Mouse (Mus musculus): ENCODE measurements around the gene Npas3. TPM values are rescaled to one million over a fixed set of nuclear protein-coding genes. Genes with fewer than 3 reads are reported as not detected.
A peak's percentile ranks its signal among the peaks of the same experiment; 100 is the strongest.

Gene Npas3
- polyA plus RNA-seq, 1 experiment from 2014 or later = 23.2 TPM

GRCm38 (mm10) chr12:54053598-54053997 is 805.1 kb downstream of the Npas3 start:
- H3K4me2 ChIP-seq = no peak overlapping the region
- no peaks in the 10 kb centered on the region for H3K9me3 ChIP-seq (replicated peaks)
- H3K9ac ChIP-seq (replicated peaks) = no peak overlapping the region
- no peak overlapping the region for H3K4me3 ChIP-seq (replicated peaks)
- peaks cover 16% of the 10 kb centered on the region for H3K4me1 ChIP-seq
- no peak for ATAC-seq (ENCODE audit: low FRiP score)
- H3K27me3 ChIP-seq (replicated peaks) = peaks cover 3% of the 10 kb centered on the region; the same call in 1 of the 2 replicates
- 72% methylated on average over 6 of the region's 6 CpGs for WGBS
- H3K27ac ChIP-seq (replicated peaks) = peak overlapping the region; percentile 42; the same call in 1 of the 2 replicates
- H3K36me3 ChIP-seq = no peaks in the 10 kb centered on the region

GRCm38 (mm10) chr12:54060732-54061131 is 812.3 kb downstream of the Npas3 start:
- no peak overlapping the region for H3K4me3 ChIP-seq (replicated peaks)
- ATAC-seq (ENCODE audit: low FRiP score) = peak; percentile 92
- H3K4me2 ChIP-seq = no peak overlapping the region
- WGBS = 9% methylated on average over 8 of the region's 8 CpGs
- H3K27ac ChIP-seq (replicated peaks) = no peak overlapping the region
- H3K9ac ChIP-seq (replicated peaks) = no peak overlapping the region
- no peaks in the 10 kb centered on the region for H3K9me3 ChIP-seq (replicated peaks)
- H3K4me1 ChIP-seq = peaks cover 16% of the 10 kb centered on the region
- H3K36me3 ChIP-seq = no peaks in the 10 kb centered on the region
- H3K27me3 ChIP-seq (replicated peaks) = peaks cover 8% of the 10 kb centered on the region; the same call in 1 of the 2 replicates

- ATAC-seq (ENCODE audit: low FRiP score) = peak; percentile 62; the same call in 1 of the 2 replicates
- Histone ChIP-seq H3K4me3 (replicated peaks) (no peak overlapping the region), H3K4me2 (no peak overlapping the region), H3K4me1 (peaks cover 16% of the 10 kb centered on the region), H3K9ac (replicated peaks) (no peak overlapping the region), H3K36me3 (no peaks in the 10 kb centered on the region), H3K9me3 (replicated peaks) (no peaks in the 10 kb centered on the region), H3K27ac (replicated peaks) (no peak overlapping the region), H3K27me3 (replicated peaks) (peaks cover 8% of the 10 kb centered on the region; the same call in 1 of the 2 replicates)
- WGBS = 43% methylated on average over 6 of the region's 6 CpGs
These were observed 812.7 kb downstream of the Npas3 start for GRCm38 (mm10) chr12:54061168-54061567.

- Histone ChIP-seq H3K9ac (replicated peaks) (no peak overlapping the region), H3K36me3 (no peaks in the 10 kb centered on the region), H3K9me3 (replicated peaks) (no peaks in the 10 kb centered on the region), H3K4me3 (replicated peaks) (no peak overlapping the region), H3K27ac (replicated peaks) (no peak overlapping the region), H3K4me1 (peaks cover 28% of the 10 kb centered on the region), H3K4me2 (no peak overlapping the region; the same call in 1 of the 2 replicates), H3K27me3 (replicated peaks) (peaks cover 32% of the 10 kb centered on the region)
- ATAC-seq (ENCODE audit: low FRiP score) = no peak
- 66% methylated on average over 16 of the region's 16 CpGs for WGBS
These were observed 816.5 kb downstream of the Npas3 start for GRCm38 (mm10) chr12:54064986-54065385.

- no peak overlapping the region for H3K9ac ChIP-seq (replicated peaks)
- no peak overlapping the region for H3K27ac ChIP-seq (replicated peaks)
- H3K9me3 ChIP-seq (replicated peaks) = no peaks in the 10 kb centered on the region
- WGBS = 83% methylated on average over 11 of the region's 11 CpGs
- H3K4me3 ChIP-seq (replicated peaks) = no peak overlapping the region
- H3K27me3 ChIP-seq (replicated peaks) = peaks cover 32% of the 10 kb centered on the region
- no peak overlapping the region for H3K4me2 ChIP-seq
- peaks cover 26% of the 10 kb centered on the region for H3K4me1 ChIP-seq
- no peaks in the 10 kb centered on the region for H3K36me3 ChIP-seq
- ATAC-seq (ENCODE audit: low FRiP score) = no peak
These were observed 817.1 kb downstream of the Npas3 start for GRCm38 (mm10) chr12:54065607-54066006.

- Histone ChIP-seq H3K9me3 (replicated peaks) (no peaks in the 10 kb centered on the region), H3K9ac (replicated peaks) (no peak overlapping the region), H3K27ac (replicated peaks) (no peak overlapping the region), H3K4me3 (replicated peaks) (peak overlapping the region; percentile 36), H3K4me1 (peaks cover 21% of the 10 kb centered on the region), H3K4me2 (peak overlapping the region; percentile 65), H3K27me3 (replicated peaks) (peaks cover 32% of the 10 kb centered on the region), H3K36me3 (no peaks in the 10 kb centered on the region)
- 38% methylated on average over 14 of the region's 14 CpGs for WGBS
- 0 out of 2 replicates have a peak, but pooled peaks have one; percentile 11 for ATAC-seq (ENCODE audit: low FRiP score)
These were observed 818.9 kb downstream of the Npas3 start for GRCm38 (mm10) chr12:54067419-54067818.

- Histone ChIP-seq H3K4me3 (replicated peaks) (peak overlapping the region; percentile 36), H3K9me3 (replicated peaks) (no peaks in the 10 kb centered on the region), H3K36me3 (no peaks in the 10 kb centered on the region), H3K27me3 (replicated peaks) (peaks cover 32% of the 10 kb centered on the region), H3K27ac (replicated peaks) (no peak overlapping the region), H3K4me1 (peaks cover 21% of the 10 kb centered on the region), H3K4me2 (peak overlapping the region; percentile 65), H3K9ac (replicated peaks) (peak overlapping the region; percentile 40; the same call in 1 of the 2 replicates)
- 9% methylated on average over 84 of the region's 84 CpGs for WGBS
- peak; percentile 61 for ATAC-seq (ENCODE audit: low FRiP score)
These were observed 819.6 kb downstream of the Npas3 start for GRCm38 (mm10) chr12:54067886-54068756.

GRCm38 (mm10) chr12:54068757-54069146 is 820.3 kb downstream of the Npas3 start:
- H3K4me3 ChIP-seq (replicated peaks) = no peak overlapping the region; the same call in 1 of the 2 replicates
- ATAC-seq (ENCODE audit: low FRiP score) = no peak

GRCm38 (mm10) chr12:54074012-54074411 is 825.5 kb downstream of the Npas3 start:
- 98% methylated on average over 2 of the region's 2 CpGs for WGBS
- Histone ChIP-seq H3K9ac (replicated peaks) (no peak overlapping the region), H3K27ac (replicated peaks) (no peak overlapping the region), H3K36me3 (no peaks in the 10 kb centered on the region), H3K4me3 (replicated peaks) (no peak overlapping the region), H3K27me3 (replicated peaks) (peaks cover under 1% of the 10 kb centered on the region), H3K4me2 (no peak overlapping the region), H3K4me1 (no peaks in the 10 kb centered on the region), H3K9me3 (replicated peaks) (no peaks in the 10 kb centered on the region)
- no peak for ATAC-seq (ENCODE audit: low FRiP score)

More at GRCm38 (mm10) chr12:54068757-54069146, 820.3 kb downstream of the Npas3 start:
- no peaks in the 10 kb centered on the region for H3K9me3 ChIP-seq (replicated peaks)
- no peaks in the 10 kb centered on the region for H3K36me3 ChIP-seq
- H3K4me2 ChIP-seq = peak overlapping the region; percentile 65; the same call in 1 of the 2 replicates
- no peak overlapping the region for H3K27ac ChIP-seq (replicated peaks)
- H3K4me1 ChIP-seq = peaks cover 21% of the 10 kb centered on the region
- H3K27me3 ChIP-seq (replicated peaks) = peaks cover 32% of the 10 kb centered on the region
- WGBS = 72% methylated on average over 27 of the region's 27 CpGs
- H3K9ac ChIP-seq (replicated peaks) = no peak overlapping the region

- Histone ChIP-seq H3K27ac (replicated peaks) (no peak overlapping the region), H3K4me2 (no peak overlapping the region), H3K27me3 (replicated peaks) (no peaks in the 10 kb centered on the region), H3K36me3 (no peaks in the 10 kb centered on the region), H3K4me1 (no peaks in the 10 kb centered on the region), H3K9me3 (replicated peaks) (no peaks in the 10 kb centered on the region), H3K9ac (replicated peaks) (no peak overlapping the region), H3K4me3 (replicated peaks) (no peak overlapping the region)
- WGBS = 96% methylated on average over 3 of the region's 3 CpGs
- ATAC-seq (ENCODE audit: low FRiP score) = no peak
These were observed 832.5 kb downstream of the Npas3 start for GRCm38 (mm10) chr12:54080996-54081395.

- Histone ChIP-seq H3K4me2 (no peak overlapping the region), H3K27ac (replicated peaks) (no peak overlapping the region), H3K4me1 (0 out of 2 replicates have a peak, but pooled peaks cover 3% of the 10 kb centered on the region), H3K27me3 (replicated peaks) (no peaks in the 10 kb centered on the region), H3K4me3 (replicated peaks) (no peak overlapping the region), H3K9ac (replicated peaks) (no peak overlapping the region), H3K36me3 (no peaks in the 10 kb centered on the region), H3K9me3 (replicated peaks) (no peaks in the 10 kb centered on the region)
- no peak for ATAC-seq (ENCODE audit: low FRiP score)
- WGBS = 56% methylated on average over 8 of the region's 8 CpGs
These were observed 845.3 kb downstream of the Npas3 start for GRCm38 (mm10) chr12:54093729-54094128.

- no peak overlapping the region for H3K27ac ChIP-seq (replicated peaks)
- no peaks in the 10 kb centered on the region for H3K36me3 ChIP-seq
- no peak overlapping the region for H3K9ac ChIP-seq (replicated peaks)
- WGBS = 75% methylated on average over 2 of the region's 2 CpGs
- 0 out of 2 replicates have a peak, but pooled peaks cover 3% of the 10 kb centered on the region for H3K4me1 ChIP-seq
- H3K9me3 ChIP-seq (replicated peaks) = no peaks in the 10 kb centered on the region
- H3K4me2 ChIP-seq = no peak overlapping the region
- no peak for ATAC-seq (ENCODE audit: low FRiP score)
- no peak overlapping the region for H3K4me3 ChIP-seq (replicated peaks)
- no peaks in the 10 kb centered on the region for H3K27me3 ChIP-seq (replicated peaks)
These were observed 848.0 kb downstream of the Npas3 start for GRCm38 (mm10) chr12:54096492-54096891.
